Mouse (Mus musculus): Measurements from ENCODE around the gene Cd3d. TPM values are rescaled to one million over a fixed set of nuclear protein-coding genes. Genes with fewer than 3 reads are reported as not detected.
"Not testable (repeated sequence)": the region's sequence is repeated elsewhere in the genome, so short reads cannot be mapped to it uniquely, and the experiment has no call there.

Gene Cd3d
- polyA plus RNA-seq, 1 experiment from 2014 or later: not detected

GRCm38 (mm10) chr9:44967763-44968162, 13.8 kb upstream of the Cd3d start:
- 80% methylated on average over 5 of the region's 5 CpGs for WGBS
- not testable (repeated sequence) for ATAC-seq; H3K4me3 ChIP-seq (ENCODE audit: low read length); H3K27ac ChIP-seq (ENCODE audit: low read length); H3K27me3 ChIP-seq (replicated peaks; ENCODE audit: control insufficient read depth, insufficient read depth, low read length); H3K9ac ChIP-seq (ENCODE audit: low read depth, low read length); H3K4me2 ChIP-seq (ENCODE audit: low read depth, low read length); H3K36me3 ChIP-seq (ENCODE audit: control insufficient read depth, insufficient read depth, low read length); H3K9me3 ChIP-seq (ENCODE audit: control insufficient read depth, low read length)
- H3K4me1 ChIP-seq (ENCODE audit: control insufficient read depth, insufficient read depth, low read length): peaks cover 10% of the 10 kb centered on the region

DNA sequence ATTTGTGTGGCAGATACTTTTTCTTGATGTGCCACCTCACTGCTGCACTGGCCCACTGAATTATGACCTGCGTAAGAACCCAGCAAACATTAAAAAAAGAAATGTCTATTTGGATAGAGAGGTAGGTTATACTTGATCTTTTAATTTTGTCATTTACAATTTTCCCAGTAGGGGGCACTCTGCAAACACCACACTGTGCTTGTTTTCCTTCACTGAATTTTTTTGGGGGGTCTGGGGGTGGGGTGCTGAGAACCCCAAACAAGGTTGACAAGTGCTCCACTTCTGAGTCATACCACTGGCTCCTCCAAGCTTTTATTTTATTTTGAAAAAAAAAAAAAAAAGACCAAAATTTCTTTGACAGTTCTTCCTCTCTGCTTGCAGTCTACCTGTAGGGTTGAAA, 12.1 kb upstream of the Cd3d start:
- Histone ChIP-seq H3K27me3 (replicated peaks; ENCODE audit: control insufficient read depth, insufficient read depth, low read length) (peaks cover 11% of the 10 kb centered on the region), H3K36me3 (ENCODE audit: control insufficient read depth, insufficient read depth, low read length) (no peaks in the 10 kb centered on the region), H3K4me1 (ENCODE audit: control insufficient read depth, insufficient read depth, low read length) (peaks cover 7% of the 10 kb centered on the region), H3K9ac (ENCODE audit: low read depth, low read length) (no peak overlapping the region), H3K4me3 (ENCODE audit: low read length) (no peak overlapping the region), H3K9me3 (ENCODE audit: control insufficient read depth, low read length) (no peaks in the 10 kb centered on the region), H3K27ac (ENCODE audit: low read length) (no peak overlapping the region), H3K4me2 (ENCODE audit: low read depth, low read length) (no peak overlapping the region)
- ATAC-seq: no peak
- WGBS: 68% methylated on average over 1 of the region's 1 CpGs

DNA sequence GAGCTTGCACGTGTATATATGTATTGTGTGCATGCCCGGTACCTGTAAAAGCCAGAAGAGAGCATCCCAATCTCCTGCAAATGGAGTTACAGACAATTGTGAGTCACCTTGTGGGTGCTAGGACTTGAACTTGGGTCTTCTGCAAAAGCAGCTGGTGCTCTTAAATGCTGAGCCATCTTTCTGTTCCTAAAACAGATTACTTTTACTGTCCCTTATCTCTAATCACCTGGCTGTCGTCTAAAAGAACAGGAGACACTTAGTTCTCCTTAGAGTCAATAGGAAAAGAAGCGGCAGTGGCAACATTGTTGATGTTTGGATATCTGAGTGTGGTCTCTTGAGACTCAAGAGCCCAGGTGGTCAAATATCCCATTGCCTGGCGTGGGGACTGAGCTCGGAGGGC, 3.8 kb upstream of the Cd3d start:
- WGBS: 71% methylated on average over 6 of the region's 6 CpGs
- H3K4me3 ChIP-seq (ENCODE audit: low read length): no peak overlapping the region
- H3K36me3 ChIP-seq (ENCODE audit: control insufficient read depth, insufficient read depth, low read length): no peaks in the 10 kb centered on the region
- ATAC-seq: no peak
- no peaks in the 10 kb centered on the region for H3K4me1 ChIP-seq (ENCODE audit: control insufficient read depth, insufficient read depth, low read length)
- peaks cover 15% of the 10 kb centered on the region for H3K27me3 ChIP-seq (replicated peaks; ENCODE audit: control insufficient read depth, insufficient read depth, low read length)
- H3K9ac ChIP-seq (ENCODE audit: low read depth, low read length): no peak overlapping the region
- no peak overlapping the region for H3K4me2 ChIP-seq (ENCODE audit: low read depth, low read length)
- H3K27ac ChIP-seq (ENCODE audit: low read length): no peak overlapping the region
- H3K9me3 ChIP-seq (ENCODE audit: control insufficient read depth, low read length): no peaks in the 10 kb centered on the region

- no peaks in the 10 kb centered on the region for H3K36me3 ChIP-seq (ENCODE audit: control insufficient read depth, insufficient read depth, low read length)
- no peaks in the 10 kb centered on the region for H3K4me1 ChIP-seq (ENCODE audit: control insufficient read depth, insufficient read depth, low read length)
- no peak overlapping the region for H3K9ac ChIP-seq (ENCODE audit: low read depth, low read length)
- H3K4me2 ChIP-seq (ENCODE audit: low read depth, low read length): no peak overlapping the region
- no peak overlapping the region for H3K27ac ChIP-seq (ENCODE audit: low read length)
- WGBS: 80% methylated on average over 7 of the region's 7 CpGs
- no peaks in the 10 kb centered on the region for H3K9me3 ChIP-seq (ENCODE audit: control insufficient read depth, low read length)
- no peak for ATAC-seq
- H3K4me3 ChIP-seq (ENCODE audit: low read length): no peak overlapping the region
- H3K27me3 ChIP-seq (replicated peaks; ENCODE audit: control insufficient read depth, insufficient read depth, low read length): 0 out of 2 replicates have a peak, but pooled peaks cover 4% of the 10 kb centered on the region
These were observed 1.8 kb upstream of the Cd3d start for GRCm38 (mm10) chr9:44979806-44980205.

- Histone ChIP-seq H3K4me2 (ENCODE audit: low read depth, low read length) (no peak within 1 kb of the TSS), H3K36me3 (ENCODE audit: control insufficient read depth, insufficient read depth, low read length) (no peaks in the 10 kb centered on the region), H3K9me3 (ENCODE audit: control insufficient read depth, low read length) (no peaks in the 10 kb centered on the region), H3K4me1 (ENCODE audit: control insufficient read depth, insufficient read depth, low read length) (no peaks in the 10 kb centered on the region), H3K27ac (ENCODE audit: low read length) (no peak within 1 kb of the TSS), H3K9ac (ENCODE audit: low read depth, low read length) (no peak within 1 kb of the TSS), H3K27me3 (replicated peaks; ENCODE audit: control insufficient read depth, insufficient read depth, low read length) (0 out of 2 replicates have a peak, but pooled peaks cover 4% of the 10 kb centered on the region), H3K4me3 (ENCODE audit: low read length) (no peak within 1 kb of the TSS)
- WGBS: 64% methylated on average over 3 of the region's 3 CpGs
- ATAC-seq: no peak
These were observed 1.3 kb upstream of the Cd3d start, which contains the start of gene Cd3g for GRCm38 (mm10) chr9:44980242-44980641. Cd3g (minus strand) TSS chr9:44980431.

- no peak overlapping the region for H3K4me3 ChIP-seq (ENCODE audit: low read length)
- ATAC-seq: no peak
These were observed 482 bp upstream of the Cd3d start for GRCm38 (mm10) chr9:44981104-44981503.

DNA sequence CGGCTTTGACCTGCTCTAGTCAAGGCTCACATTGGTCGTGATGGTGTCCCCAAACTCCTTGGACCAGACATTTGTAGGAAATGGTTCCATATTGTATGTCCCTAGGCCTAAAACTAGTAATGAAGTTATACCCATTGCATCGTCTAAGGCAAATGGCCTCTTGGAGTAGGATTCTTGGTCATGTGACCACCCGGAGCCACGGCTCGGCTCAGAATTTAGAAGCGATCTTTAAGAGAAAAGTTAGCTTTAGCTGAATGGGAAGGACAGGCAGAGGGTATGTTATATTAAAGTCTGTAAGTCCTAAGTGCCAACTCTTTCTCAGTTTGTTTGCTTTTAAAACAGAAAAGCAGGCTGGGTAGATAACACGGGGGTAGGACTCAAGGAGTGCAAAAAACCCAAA, 495 bp downstream of the Cd3d start:
- no peaks in the 10 kb centered on the region for H3K4me1 ChIP-seq (ENCODE audit: control insufficient read depth, insufficient read depth, low read length)
- H3K36me3 ChIP-seq (ENCODE audit: control insufficient read depth, insufficient read depth, low read length): no peaks in the 10 kb centered on the region
- ATAC-seq: no peak
- no peak overlapping the region for H3K27ac ChIP-seq (ENCODE audit: low read length)
- no peaks in the 10 kb centered on the region for H3K9me3 ChIP-seq (ENCODE audit: control insufficient read depth, low read length)
- 88% methylated on average over 8 of the region's 8 CpGs for WGBS
- no peak overlapping the region for H3K9ac ChIP-seq (ENCODE audit: low read depth, low read length)
- no peak overlapping the region for H3K4me2 ChIP-seq (ENCODE audit: low read depth, low read length)
- H3K27me3 ChIP-seq (replicated peaks; ENCODE audit: control insufficient read depth, insufficient read depth, low read length): no peaks in the 10 kb centered on the region
- no peak overlapping the region for H3K4me3 ChIP-seq (ENCODE audit: low read length)

More at GRCm38 (mm10) chr9:44981104-44981503, 482 bp upstream of the Cd3d start:
- no peak overlapping the region for H3K27ac ChIP-seq (ENCODE audit: low read length)
- H3K4me2 ChIP-seq (ENCODE audit: low read depth, low read length): no peak overlapping the region
- H3K9me3 ChIP-seq (ENCODE audit: control insufficient read depth, low read length): no peaks in the 10 kb centered on the region
- no peak overlapping the region for H3K9ac ChIP-seq (ENCODE audit: low read depth, low read length)
- 95% methylated on average over 2 of the region's 2 CpGs for WGBS
- H3K4me1 ChIP-seq (ENCODE audit: control insufficient read depth, insufficient read depth, low read length): no peaks in the 10 kb centered on the region
- no peaks in the 10 kb centered on the region for H3K36me3 ChIP-seq (ENCODE audit: control insufficient read depth, insufficient read depth, low read length)
- H3K27me3 ChIP-seq (replicated peaks; ENCODE audit: control insufficient read depth, insufficient read depth, low read length): 0 out of 2 replicates have a peak, but pooled peaks cover 4% of the 10 kb centered on the region

DNA sequence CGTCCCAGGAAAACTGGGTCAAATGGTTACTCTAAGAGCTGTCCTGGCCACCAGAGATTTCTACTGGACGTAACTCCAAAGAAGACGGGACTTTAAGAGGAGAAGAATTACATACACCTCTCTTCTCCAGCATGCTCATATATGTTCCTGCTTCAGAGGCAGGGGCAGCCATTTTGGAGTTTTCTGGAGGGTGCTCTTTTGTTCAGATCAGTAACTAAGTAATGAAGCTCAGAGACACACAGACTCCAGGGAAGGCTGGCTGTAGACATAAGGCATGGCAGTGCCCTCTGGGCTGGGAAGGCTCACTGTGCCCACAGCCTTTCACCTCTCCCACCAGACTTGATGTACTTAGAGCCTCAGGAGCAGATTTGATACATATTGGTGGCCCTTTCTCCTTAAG, 945 bp downstream of the Cd3d start:
- H3K4me2 ChIP-seq (ENCODE audit: low read depth, low read length): no peak overlapping the region
- H3K9ac ChIP-seq (ENCODE audit: low read depth, low read length): no peak overlapping the region
- no peaks in the 10 kb centered on the region for H3K9me3 ChIP-seq (ENCODE audit: control insufficient read depth, low read length)
- H3K27ac ChIP-seq (ENCODE audit: low read length): no peak overlapping the region
- no peaks in the 10 kb centered on the region for H3K27me3 ChIP-seq (replicated peaks; ENCODE audit: control insufficient read depth, insufficient read depth, low read length)
- WGBS: 89% methylated on average over 3 of the region's 3 CpGs
- no peaks in the 10 kb centered on the region for H3K36me3 ChIP-seq (ENCODE audit: control insufficient read depth, insufficient read depth, low read length)
- no peak overlapping the region for H3K4me3 ChIP-seq (ENCODE audit: low read length)
- no peaks in the 10 kb centered on the region for H3K4me1 ChIP-seq (ENCODE audit: control insufficient read depth, insufficient read depth, low read length)
- ATAC-seq: no peak

DNA sequence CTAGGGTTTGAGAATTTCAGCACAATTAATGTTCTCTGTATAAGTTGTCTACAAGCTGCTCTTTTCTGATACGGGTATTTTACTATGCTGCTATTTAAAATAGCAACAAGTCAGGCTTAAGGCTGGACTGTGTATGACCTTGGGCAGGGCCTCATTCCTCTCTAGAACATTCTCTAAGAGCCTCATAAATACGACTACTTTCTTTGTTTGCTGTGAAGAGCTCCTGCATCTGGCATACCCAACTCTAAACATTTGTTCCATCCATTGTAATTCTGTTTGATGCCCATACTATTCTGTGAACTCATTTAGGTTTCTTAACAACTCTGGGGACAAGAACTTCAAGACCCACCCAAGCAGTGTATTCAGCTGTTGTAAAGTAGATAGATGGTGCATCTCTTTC, 1.4 kb downstream of the Cd3d start:
- H3K4me1 ChIP-seq (ENCODE audit: control insufficient read depth, insufficient read depth, low read length): no peaks in the 10 kb centered on the region
- no peak overlapping the region for H3K9ac ChIP-seq (ENCODE audit: low read depth, low read length)

GRCm38 (mm10) chr9:44985721-44986161, 4.2 kb downstream of the Cd3d start:
- Histone ChIP-seq H3K9ac (ENCODE audit: low read depth, low read length) (no peak overlapping the region), H3K36me3 (ENCODE audit: control insufficient read depth, insufficient read depth, low read length) (no peaks in the 10 kb centered on the region), H3K9me3 (ENCODE audit: control insufficient read depth, low read length) (no peaks in the 10 kb centered on the region), H3K4me2 (ENCODE audit: low read depth, low read length) (no peak overlapping the region), H3K27me3 (replicated peaks; ENCODE audit: control insufficient read depth, insufficient read depth, low read length) (no peaks in the 10 kb centered on the region), H3K4me1 (ENCODE audit: control insufficient read depth, insufficient read depth, low read length) (no peaks in the 10 kb centered on the region), H3K4me3 (ENCODE audit: low read length) (no peak overlapping the region), H3K27ac (ENCODE audit: low read length) (no peak overlapping the region)
- ATAC-seq: no peak
- 73% methylated on average over 3 of the region's 3 CpGs for WGBS

More for the DNA sequence above, 1.4 kb downstream of the Cd3d start:
- no peaks in the 10 kb centered on the region for H3K9me3 ChIP-seq (ENCODE audit: control insufficient read depth, low read length)
- H3K4me2 ChIP-seq (ENCODE audit: low read depth, low read length): no peak overlapping the region
- H3K27ac ChIP-seq (ENCODE audit: low read length): no peak overlapping the region
- H3K27me3 ChIP-seq (replicated peaks; ENCODE audit: control insufficient read depth, insufficient read depth, low read length): no peaks in the 10 kb centered on the region
- no peak for ATAC-seq
- H3K36me3 ChIP-seq (ENCODE audit: control insufficient read depth, insufficient read depth, low read length): no peaks in the 10 kb centered on the region
- no peak overlapping the region for H3K4me3 ChIP-seq (ENCODE audit: low read length)
- WGBS: 69% methylated on average over 2 of the region's 2 CpGs
